Mouse (Mus musculus) E14TG2a.4 (cell line): Measurements from ENCODE around the gene Mctp1.
"Not testable (repeated sequence)": the region's sequence is repeated elsewhere in the genome, so short reads cannot be mapped to it uniquely, and the experiment has no call there.

Experiments used
- CTCF ChIP-seq: conservative IDR thresholded peaks from 2 replicates; pipeline ENCODE4 v1.5.1; 2014; ENCODE audit warnings: low read length
- NANOG ChIP-seq: IDR thresholded peaks from 2 replicates; pipeline ENCODE4 v1.6.1; 2014; ENCODE audit warnings: borderline replicate concordance, low read length, mixed read lengths
- POU5F1 ChIP-seq: IDR thresholded peaks from 2 replicates; pipeline ENCODE4 v1.6.1; 2014; ENCODE audit warnings: low read length, borderline replicate concordance

DNA sequence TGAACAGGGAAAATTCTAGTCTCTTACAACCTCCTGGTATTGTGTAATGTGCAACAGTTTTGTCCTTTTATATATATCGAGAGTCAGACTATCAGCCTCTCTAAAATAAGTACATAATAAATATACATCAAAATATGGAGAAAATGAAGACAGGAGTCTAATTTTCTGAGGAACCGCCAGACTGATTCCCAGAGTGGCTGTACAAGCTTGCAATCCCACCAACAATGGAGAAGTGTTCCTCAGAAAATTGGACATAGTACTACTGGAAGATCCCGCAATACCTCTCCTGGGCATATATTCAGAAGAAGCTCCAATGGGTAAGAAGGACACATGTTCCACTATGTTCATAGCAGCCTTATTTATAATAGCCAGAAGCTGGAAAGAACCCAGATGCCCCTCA lies 586.7 kb downstream of the Mctp1 start:
- TF ChIP-seq CTCF, NANOG, POU5F1: not testable (repeated sequence)
